Mouse (Mus musculus) retina, adult 2 months (tissue): ENCODE results near the gene Syngr4.
"Not testable (repeated sequence)": the region's sequence is repeated elsewhere in the genome, so short reads cannot be mapped to it uniquely, and the experiment has no call there.

Experiments
- DNase-seq: peaks from one replicate; pipeline ENCODE4 v3.0.0-alpha.2; 2012; ENCODE audit warnings: low read depth, low spot score

Syngr4 gene

DNA sequence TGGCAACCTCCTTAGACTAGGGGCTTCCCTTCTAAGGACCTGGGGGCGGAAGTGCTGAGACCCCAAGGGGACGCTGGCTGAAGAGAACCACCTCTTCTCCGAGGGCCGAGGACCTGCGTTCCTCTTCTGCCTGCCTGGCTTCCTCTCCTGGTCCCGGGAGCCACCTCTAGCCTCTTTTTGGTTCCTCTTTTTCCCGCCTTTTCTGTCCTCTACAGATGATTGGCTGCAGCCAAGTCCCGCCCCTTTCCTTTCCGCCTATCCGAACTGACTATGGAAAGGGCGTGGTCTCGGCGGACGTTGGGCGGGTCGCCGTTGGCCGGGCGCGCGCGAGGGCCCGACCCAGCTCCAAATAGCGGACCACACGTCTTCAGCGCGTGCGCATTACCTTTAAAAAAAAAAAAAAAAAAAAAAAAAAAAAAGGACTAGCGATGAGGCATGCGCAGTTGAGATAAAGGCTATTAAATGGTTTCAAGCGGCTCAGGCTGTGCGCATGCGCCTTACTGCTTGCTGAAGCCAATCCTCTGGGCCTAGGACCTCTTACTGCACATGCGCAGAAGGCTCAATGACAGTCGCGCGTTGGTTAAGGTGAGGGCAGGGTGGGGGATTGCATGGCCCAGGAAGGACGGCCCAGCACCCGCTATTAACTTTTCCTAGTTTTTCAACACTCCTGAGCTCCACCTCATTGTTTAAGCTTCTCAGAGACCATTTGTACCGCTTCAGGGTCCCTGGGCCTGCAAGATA is at the start of gene Syngr4, which contains the start of gene Tmem143:
Gene Syngr4 (minus strand): TSS at position 198 of the 741 bp plus-strand sequence.
Gene Tmem143 (plus strand): TSS at position 425 of the 741 bp plus-strand sequence.
- peak; percentile 99 for DNase-seq

DNA sequence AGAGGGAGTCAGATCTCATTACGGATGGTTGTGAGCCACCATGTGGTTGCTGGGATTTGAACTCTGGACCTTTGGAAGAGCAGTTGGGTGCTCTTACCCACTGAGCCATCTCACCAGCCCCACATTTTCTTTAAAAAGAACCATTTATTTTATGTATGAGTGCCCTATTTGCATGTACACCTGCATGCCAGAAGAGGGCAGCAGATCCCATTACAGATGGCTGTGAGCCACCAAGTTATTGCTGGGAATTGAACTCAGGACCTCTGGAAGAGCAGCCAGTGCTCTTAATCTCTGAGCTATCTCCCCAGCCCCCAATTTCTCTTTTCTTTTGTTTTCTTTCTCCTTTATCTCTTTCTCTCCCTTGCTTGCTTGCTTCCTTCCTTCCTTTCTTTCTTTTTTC is 46.8 kb upstream of the Syngr4 start:
- DNase-seq, result not testable (repeated sequence)

DNA sequence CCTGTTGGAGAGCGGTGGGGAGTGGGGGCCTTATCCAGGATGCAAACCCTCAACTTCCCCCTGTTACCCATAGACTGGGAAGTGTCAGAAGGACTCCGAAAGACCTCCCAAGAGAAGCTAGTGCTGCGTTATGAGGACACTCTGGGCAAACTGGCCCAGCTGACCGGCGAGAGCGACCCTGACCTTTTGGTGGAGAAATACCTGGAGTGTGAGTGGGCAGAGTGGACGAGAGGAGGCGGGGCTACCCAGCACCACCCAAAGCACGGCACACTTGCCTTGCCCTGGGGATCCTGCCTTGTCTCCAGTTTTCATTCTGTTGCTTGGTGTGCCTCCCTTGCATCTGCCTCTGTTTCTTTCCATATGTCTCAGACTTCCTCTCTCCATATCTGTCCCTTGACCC is 45.5 kb upstream of the Syngr4 start:
- no peak for DNase-seq

DNA sequence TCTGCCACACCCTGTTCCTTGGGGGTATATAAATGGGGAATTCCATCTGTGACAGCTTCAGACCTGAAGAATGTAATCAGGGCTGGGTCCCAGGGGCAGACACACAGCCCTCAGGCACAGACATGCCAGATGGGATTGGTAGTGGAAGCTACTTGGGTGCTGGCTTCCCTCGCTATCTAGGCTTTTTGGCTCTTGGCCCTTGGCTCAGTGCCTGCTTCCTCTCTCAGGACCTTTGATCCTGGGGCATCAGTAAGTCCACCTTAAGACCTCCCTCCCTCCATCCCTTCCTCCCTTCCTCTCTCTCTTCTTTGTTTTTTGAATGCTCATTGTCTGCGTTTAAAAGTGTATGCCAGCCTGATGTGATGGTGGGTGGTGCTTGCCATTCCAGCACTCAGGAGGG is 43.3 kb upstream of the Syngr4 start:
- DNase-seq, result no peak

DNA sequence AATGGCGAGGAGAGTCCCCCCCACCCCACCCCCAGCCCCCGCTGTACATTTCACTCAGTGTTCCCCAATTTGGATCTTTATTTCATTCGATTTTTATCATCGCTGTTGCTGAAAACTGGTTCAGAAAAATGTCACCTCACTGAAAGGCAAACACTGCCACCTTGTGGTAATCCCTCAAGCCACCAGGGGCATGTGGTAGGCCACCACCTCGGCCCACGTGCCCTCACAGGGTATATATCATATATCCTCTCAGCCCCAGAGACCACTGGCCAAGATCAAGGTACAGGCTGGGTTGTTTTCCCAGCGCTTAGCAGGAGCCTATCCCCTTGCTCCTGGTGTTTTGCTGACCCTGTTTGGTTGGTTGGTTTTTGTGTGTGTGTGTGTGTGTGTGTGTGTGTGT is 38.6 kb upstream of the Syngr4 start:
- DNase-seq, result peak; percentile 40

DNA sequence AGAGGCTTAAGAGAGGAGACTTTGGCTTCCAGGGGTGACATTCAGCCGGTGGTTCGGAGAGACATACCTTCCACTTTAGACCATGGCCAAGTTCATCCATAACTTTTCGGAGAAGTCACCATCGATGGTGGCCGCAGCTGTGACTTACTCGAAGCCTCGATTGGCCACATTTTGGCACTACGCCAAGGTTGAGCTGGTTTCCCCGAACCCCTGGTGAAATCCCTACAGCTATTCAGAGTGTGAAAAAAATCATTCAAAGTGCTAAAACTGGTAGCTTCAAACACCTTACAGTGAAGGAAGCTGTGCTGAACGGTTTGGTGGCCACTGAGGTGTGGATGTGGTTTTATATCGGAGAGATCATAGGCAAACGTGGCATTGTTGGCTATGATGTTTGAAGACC is 37.3 kb upstream of the Syngr4 start:
- DNase-seq, result not testable (repeated sequence)

DNA sequence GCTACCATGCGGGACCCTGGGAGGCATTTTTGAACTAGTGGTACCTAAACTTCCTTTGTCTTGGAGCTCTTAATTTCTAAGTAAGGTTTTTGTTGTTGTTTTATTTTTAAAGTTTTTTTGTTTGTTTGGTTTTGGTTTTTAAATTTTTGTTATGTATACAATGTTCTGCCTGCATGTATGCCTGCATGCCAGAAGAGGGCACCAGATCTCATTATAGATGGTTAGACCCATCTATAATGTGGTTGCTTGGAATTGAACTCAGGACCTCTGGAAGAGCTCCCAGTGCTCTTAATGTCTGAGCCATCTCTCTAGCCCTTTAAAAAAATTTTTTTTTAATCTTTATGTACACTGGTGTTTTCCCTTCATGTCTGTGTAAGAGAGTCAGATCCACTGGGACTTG is 33.2 kb upstream of the Syngr4 start:
- no peak for DNase-seq

DNA sequence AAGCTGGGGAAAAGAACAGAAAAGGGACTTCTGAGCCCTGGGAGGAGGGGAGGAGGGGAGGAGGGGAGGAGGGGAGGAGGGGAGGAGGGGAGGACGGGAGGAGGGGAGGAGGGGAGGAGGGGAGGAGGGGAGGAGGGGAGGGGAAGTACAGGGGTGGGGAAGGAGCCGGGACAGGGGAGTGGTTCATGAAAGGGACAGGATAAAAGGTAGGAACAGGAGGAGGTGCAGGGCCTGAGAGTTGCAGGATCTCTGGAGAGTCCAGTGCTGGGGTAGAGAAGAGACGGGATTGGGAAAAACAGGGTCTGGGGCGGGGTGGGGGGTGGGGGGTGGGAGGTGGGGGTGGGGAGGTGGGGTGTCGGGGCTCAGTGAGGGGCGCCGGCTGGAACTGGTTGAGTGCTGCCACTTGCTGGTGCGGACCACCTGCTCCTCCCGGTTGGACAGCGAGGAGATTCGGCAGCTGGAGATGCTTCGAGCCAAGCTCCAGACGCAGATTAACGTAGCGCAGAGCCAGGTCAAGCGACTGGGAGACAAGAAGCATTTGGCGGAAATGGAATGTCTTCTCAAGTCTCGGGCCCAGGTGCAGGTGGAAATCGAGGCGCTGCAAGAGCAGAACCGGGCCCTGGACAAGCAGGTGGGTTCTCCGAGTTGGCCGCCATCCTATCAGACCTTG is 32.2 kb upstream of the Syngr4 start:
- DNase-seq, result no peak

DNA sequence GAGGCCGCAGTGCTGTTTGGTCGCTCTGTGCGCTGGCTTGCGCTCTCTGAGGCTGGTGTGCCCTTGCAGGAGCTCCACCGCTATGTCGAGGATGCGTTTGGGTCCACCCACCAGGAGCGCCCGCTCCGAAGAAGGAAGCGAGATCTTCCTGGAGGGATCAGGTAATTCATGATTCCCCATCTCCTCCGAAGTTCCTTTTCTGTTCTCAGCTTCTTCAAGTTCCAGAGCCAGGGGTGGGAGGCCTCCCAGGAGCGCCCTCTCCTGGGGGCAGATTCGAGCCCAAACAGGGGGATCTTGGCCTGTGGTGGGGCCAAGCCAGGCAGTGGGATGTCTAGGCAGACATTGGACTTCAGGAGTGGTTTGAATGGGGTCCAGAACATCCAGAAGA is 27.9 kb upstream of the Syngr4 start:
- DNase-seq, result no peak

DNA sequence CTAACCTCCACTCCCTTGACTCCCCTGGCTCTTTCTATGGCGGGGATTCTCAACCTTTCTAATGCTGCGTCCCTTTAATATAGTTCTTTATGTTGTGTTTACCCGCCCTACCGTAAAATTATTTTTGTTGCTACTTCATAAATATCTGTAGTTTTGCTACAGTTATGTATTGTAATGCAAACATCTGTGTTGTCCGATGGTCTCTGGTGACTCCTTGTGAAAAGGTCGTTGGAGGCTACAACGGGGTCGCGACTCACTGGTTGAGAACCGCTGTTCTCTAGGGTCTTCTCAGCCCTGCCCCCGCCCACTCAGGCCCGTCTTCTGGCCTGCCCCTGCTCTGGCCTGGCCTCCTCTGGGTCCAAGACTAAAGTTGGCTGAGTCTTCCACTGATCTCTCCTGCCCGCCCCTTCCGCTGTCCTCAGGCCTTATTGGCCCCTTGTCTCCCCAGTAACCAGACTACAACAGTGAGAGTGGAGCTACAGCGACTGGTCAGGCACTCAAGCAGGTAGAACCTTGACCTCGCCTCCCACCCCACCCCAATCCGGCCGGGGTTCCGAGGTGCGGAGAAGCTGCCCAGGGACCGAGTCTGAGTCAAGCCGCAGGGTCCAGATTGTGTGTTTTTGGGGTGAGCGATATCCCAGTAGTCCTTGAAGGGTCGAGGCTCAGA is 27.4 kb upstream of the Syngr4 start, which contains the start of gene Ccdc114:
Gene Ccdc114 (plus strand): TSS at position 311 of the 667 bp plus-strand sequence.
- DNase-seq, result no peak

DNA sequence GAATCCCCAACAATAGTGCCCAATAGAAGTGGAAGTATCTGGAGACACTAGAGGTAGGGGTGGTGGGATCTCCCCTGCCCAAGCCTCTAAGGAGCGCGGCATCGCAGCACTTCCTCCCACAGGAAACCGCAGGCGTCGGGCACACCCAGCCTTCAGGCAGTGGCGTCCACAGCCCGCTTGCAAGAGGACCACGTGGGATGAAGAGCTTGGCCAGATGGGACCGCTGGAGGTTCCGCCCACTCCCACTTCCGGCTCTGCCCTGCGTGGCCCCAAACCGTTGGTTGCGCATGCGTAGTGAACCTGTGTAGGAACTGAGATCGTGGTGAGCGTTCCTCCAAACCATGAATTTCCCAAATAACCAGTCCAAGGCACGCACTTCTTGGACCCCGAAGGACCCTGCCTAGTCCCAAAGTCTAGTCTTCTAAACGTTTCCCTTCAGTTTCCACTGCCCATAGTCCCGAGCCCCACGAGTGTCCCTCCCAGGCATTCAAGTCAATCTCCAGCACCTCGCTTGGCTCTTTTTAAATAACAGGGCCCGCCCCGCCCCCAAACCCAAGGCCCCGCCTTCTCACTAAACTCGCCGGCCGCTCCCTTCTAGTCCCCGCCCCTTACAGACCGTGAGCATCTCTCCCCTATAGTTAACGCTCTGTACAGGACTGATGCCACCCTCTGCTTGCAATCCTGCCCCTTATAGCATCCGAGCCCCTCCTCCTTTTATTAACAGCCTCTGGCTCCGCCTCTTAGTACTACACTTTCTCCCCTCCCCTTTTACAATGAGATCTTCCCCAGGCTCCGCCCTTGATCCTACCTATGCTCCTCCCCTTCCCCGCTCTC is 26.6 kb upstream of the Syngr4 start:
- peak; percentile 81 for DNase-seq

DNA sequence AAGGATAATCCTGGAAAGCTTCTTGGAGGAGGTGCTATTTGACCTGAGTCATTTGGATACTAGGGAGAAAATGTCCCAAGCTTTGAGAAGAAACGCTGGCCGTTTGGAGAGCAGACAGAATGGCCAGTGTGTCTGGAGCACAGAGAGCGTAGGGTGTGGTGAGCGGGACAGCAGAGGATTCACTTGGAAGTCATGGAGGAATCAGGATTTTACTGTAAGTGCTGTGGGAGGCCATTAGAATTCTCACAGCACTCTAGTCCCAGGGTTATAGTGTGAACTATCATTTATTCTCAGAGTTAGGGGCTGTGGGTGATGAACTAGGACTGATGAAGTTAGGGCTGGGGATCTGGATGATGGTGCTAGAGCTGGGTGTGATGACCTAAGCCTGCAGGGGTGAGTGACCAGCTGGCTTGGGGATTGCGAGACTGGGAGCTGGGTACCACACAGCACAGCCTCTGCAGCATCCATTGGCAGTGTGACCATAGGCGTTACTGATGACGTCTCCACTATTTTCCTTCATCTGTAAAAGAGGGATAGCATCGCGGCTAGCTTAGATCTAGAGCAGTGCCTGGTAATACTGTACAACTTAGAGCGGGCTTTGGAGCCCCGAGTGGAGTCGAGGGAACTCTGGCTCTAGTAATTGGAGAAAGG is 25.6 kb upstream of the Syngr4 start:
- no peak for DNase-seq

DNA sequence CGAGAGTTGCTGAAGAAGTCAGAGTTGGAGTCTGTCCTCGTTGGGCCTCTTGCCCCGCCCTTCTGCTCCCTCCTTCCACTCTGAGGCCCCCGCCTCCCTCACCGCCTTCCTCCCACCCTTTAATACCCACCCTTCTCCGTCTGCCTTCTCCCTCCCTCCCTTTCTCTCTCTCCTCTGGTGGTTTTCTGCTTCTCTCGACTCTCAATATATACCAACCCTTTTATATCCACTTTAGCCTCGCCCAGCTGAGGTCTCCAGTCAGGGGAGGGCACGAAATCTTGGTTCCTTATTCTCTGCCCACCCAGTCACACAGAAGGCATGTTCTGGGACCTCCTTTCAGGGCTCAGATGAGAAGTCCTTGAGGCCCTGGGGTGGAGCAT is 24.7 kb upstream of the Syngr4 start, which contains the start of gene Emp3:
Gene Emp3 (minus strand): TSS at position 163 of the 380 bp plus-strand sequence.
- DNase-seq, result no peak

DNA sequence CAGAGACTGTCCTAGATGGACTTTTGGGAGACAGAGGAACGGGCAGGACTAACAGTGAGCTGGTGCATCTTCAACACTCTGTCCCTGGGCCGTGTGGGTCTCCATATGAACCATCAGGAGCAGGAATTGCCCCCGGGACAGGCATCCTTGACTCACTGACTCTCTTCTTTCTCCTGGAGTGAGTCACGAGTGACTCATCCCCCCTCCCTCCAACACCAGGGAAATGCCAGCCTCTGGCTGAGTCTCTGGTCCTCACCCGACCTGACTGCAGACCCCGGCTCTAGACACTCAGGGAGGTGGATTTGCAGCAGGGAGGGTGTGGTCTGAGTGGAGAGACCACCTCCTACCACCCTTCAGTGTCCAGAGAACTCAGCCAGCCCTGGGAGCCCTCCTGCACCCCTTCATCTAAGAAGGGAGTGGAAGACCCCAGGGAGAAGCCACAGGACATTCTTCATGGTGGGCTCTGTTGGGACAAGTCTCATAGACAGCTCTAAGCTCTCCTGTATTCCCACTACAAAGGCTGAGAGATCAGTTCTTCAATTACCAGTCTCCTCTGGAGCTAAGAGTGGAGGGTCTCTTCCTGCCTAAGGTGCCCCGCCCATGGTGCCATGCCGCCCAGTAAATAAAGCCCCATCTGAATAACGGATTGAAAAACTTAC is 24.2 kb upstream of the Syngr4 start:
- no peak for DNase-seq

DNA sequence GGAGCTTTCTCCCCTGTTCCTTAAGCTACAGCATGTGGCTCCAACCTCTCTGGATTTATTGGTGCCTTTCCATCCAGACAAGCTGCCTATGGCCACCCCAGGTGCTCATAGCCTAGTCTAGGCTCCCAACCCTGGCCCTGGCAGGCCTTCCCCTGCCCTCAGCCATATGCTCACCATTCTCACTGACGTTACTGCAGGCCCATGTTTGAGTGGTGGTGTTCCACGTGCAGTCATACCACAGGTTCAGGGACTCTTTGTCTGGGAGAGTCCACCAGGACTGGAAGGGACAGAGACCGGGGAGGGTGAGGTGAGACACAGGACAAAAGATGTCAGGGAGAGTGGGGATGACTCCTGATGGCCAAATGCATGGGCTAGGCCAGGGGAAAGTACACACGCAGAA is 23.2 kb upstream of the Syngr4 start:
- DNase-seq, result no peak

DNA sequence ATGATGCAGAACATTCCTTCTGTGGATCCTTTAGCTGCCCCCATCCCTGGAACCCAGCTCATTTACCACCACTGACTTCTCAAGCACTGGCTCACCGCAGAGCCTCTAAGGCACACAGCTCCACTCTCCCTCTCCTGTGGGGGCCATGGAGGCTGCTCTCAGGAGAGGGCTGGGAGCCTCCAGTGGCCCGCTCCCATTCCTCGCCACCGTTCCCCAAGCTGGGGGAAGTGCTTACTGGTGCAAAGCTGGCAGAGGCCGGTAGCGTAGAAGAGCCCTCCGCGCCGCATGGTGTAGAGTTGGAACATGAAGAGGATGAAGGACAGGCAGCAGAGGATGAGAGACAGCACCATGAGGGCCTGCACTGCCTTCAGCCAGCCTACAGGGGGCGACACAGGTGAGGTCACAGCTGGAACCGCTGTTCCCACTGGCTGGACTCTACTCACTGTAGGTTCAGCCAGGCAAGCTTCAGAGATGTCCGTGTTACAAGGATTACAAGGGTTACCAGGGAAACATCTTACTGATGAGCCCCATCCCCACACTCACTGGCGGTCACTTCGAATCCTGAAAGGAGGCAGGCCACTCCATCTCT is 22.7 kb upstream of the Syngr4 start:
- no peak for DNase-seq

DNA sequence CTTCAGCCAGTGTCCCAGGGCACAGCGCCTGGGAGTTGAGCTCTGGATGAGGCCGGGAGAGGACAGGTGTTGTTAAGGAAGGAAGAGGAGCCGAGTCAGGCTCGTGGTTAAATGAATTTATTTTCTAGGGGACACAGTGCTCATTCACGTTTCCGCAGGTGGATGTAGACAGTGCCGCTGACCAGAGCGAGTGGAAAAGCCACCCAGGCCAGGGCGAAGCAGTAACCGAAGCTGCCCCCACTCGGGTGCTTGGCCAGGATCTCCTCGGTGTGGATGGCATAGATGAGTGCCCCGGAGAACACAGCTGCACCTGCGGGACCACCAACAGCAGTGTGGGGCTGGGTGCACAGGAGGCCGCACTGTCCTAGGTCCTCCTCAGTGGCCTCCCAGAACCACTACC is 21.4 kb upstream of the Syngr4 start:
- DNase-seq, result no peak

DNA sequence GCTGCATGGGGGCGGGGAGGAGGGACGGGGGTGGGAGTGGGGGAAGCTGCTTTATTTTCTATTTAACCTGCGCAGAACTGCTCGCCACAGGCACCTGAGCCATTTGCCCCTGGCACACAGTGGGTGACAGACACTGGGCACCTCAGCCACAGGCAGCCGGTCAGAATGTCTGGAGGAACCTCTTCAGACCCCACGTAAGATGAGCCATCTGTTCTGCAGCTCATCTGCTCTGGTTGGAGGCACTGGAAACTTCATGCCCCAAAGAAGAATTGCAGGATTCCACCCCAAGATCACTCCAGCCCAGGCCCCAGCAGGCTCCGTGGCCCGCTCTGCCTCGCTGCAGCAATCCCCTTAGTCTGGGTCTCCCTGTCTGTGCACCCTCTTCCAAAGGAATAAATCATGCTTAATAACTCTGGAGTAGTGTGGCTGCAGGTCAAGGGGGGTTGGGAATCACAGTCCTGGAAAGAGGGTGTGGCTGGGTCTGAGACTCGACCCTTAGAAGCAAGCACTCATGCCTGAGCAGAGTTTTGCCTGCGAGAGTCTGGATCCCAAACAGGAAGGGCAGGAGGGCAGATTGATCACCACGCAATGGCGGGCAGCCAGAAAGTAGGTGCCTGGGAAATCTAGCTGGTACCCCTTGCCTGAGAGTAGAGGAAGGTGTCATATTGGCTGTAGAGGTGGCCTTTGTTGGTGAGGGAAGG is 20.6 kb upstream of the Syngr4 start:
- no peak for DNase-seq
